Comparison of ENCODE assay signal across 8 mouse cellular contexts in genomic region chr11:50371399-50371841, GRCm38 (mm10). TPM values are rescaled to one million over a fixed set of nuclear protein-coding genes. Genes with fewer than 3 reads are reported as not detected.
DNase-seq lines count a peak whose midpoint lies in the region; ATAC-seq and TF ChIP-seq lines count a peak whose summit lies in the region.

No protein-coding gene starts in this region.

- peaks cover 2% of the 10 kb centered on the region; the same call in 1 of the 2 replicates for H3K4me1 ChIP-seq in cortical plate, adult 2 months (ENCODE audit: control insufficient read depth, insufficient read depth, low read length)
- peaks cover 9% of the 10 kb centered on the region for H3K4me1 ChIP-seq in liver, embryonic 16.5 days (ENCODE audit: control insufficient read depth, low read depth, low read length)
- 0 out of 2 replicates have a peak, but pooled peaks cover 2% of the 10 kb centered on the region for H3K4me1 ChIP-seq in neural tube, embryonic 11.5 days (ENCODE audit: control insufficient read depth, insufficient read depth, low read length)
- H3K4me1 ChIP-seq in testis, adult 2 months (ENCODE audit: control insufficient read depth, insufficient read depth, low read length): peaks cover 16% of the 10 kb centered on the region

- peak overlapping the region; percentile 72 for H3K9ac ChIP-seq in liver, embryonic 16.5 days (ENCODE audit: low read depth, low read length)
- peak overlapping the region; percentile 51 for H3K9ac ChIP-seq in neural tube, embryonic 11.5 days (ENCODE audit: low read length)

- peak overlapping the region; percentile 72 for H3K4me2 ChIP-seq in liver, embryonic 16.5 days (ENCODE audit: low read depth, low read length)
- H3K4me2 ChIP-seq in neural tube, embryonic 11.5 days (ENCODE audit: low read depth): peak overlapping the region; percentile 52

- no peaks in the 10 kb centered on the region for H3K27me3 ChIP-seq in liver, embryonic 16.5 days (ENCODE audit: control insufficient read depth, insufficient read depth, low read depth, low read length)
- H3K27me3 ChIP-seq in neural tube, embryonic 11.5 days (ENCODE audit: control insufficient read depth, insufficient read depth, low read length): no peaks in the 10 kb centered on the region
- no peaks in the 10 kb centered on the region for H3K27me3 ChIP-seq in testis, adult 2 months (ENCODE audit: control insufficient read depth, insufficient read depth, low read length)

- peak overlapping the region; percentile 42 for H3K4me3 ChIP-seq in cortical plate, adult 2 months (ENCODE audit: insufficient read depth, low read length)
- H3K4me3 ChIP-seq in liver, embryonic 16.5 days (ENCODE audit: low read depth, low read length): peak overlapping the region; percentile 49
- H3K4me3 ChIP-seq in neural tube, embryonic 11.5 days (ENCODE audit: low read depth, low read length): peak overlapping the region; percentile 26
- H3K4me3 ChIP-seq in testis, adult 2 months (ENCODE audit: control insufficient read depth, low read depth, low read length): peak overlapping the region; percentile 93

- no peaks in the 10 kb centered on the region for H3K9me3 ChIP-seq in liver, embryonic 16.5 days (replicated peaks; ENCODE audit: control insufficient read depth, low read length)
- no peaks in the 10 kb centered on the region for H3K9me3 ChIP-seq in neural tube, embryonic 11.5 days (ENCODE audit: control insufficient read depth, low read length)

- DNase-seq in A20 (ENCODE audit: low read depth, low spot score): peak; percentile 87
- peak; percentile 31 for DNase-seq in gastrocnemius, postnatal 25 days
- peak; percentile 69 for DNase-seq in kidney, adult 18-20 months
- peak; percentile 81 for DNase-seq in neural tube, embryonic 11.5 days (ENCODE audit: low spot score)

- peak; percentile 33; the same call in 1 of the 2 replicates for TF ChIP-seq CTCF in cortical plate, adult 2 months (IDR thresholded peaks at IDR 0.05; ENCODE audit: extremely low read depth, insufficient read depth, low read length)
- no peak; the same call in 1 of the 2 replicates for TF ChIP-seq CTCF in testis, adult 2 months (IDR thresholded peaks at IDR 0.05; ENCODE audit: control insufficient read depth, insufficient read depth, insufficient replicate concordance, low read depth, low read length)

- no peaks in the 10 kb centered on the region for H3K36me3 ChIP-seq in liver, embryonic 16.5 days (ENCODE audit: control insufficient read depth, insufficient read depth)
- H3K36me3 ChIP-seq in neural tube, embryonic 11.5 days (ENCODE audit: control insufficient read depth, insufficient read depth, low read length): no peaks in the 10 kb centered on the region
- H3K36me3 ChIP-seq in testis, adult 2 months (ENCODE audit: control insufficient read depth, insufficient read depth, low read length): no peaks in the 10 kb centered on the region

- H3K27ac ChIP-seq in cortical plate, adult 2 months (ENCODE audit: insufficient read depth, low read length): no peak overlapping the region
- no peak overlapping the region for H3K27ac ChIP-seq in liver, embryonic 16.5 days (ENCODE audit: low read length)
- no peak overlapping the region for H3K27ac ChIP-seq in neural tube, embryonic 11.5 days (ENCODE audit: low read depth, low read length)
- H3K27ac ChIP-seq in testis, adult 2 months (ENCODE audit: control insufficient read depth, insufficient read depth, low read depth, low read length): peak overlapping the region; percentile 51

- 2% methylated on average over 18 of the region's 18 CpGs for WGBS in liver, embryonic 16.5 days (ENCODE audit: insufficient replicate concordance)
- 2% methylated on average over 18 of the region's 18 CpGs for WGBS in neural tube, embryonic 11.5 days

- peak; percentile 61; the same call in 1 of the 2 replicates for TF ChIP-seq POLR2A in cortical plate, adult 2 months (IDR thresholded peaks at IDR 0.05; ENCODE audit: extremely low read depth, insufficient read depth, low read length)
- TF ChIP-seq POLR2A in testis, adult 2 months (IDR thresholded peaks at IDR 0.05; ENCODE audit: control insufficient read depth, low read depth, low read length): 0 out of 2 replicates have a peak, but pooled peaks have one; percentile 45

- ATAC-seq in activated CD4-positive, CD25-positive, alpha-beta regulatory T cell, adult 4 months: peak; percentile 63
- ATAC-seq in liver, embryonic 16.5 days (ENCODE audit: low read depth): peak; percentile 50; the same call in 1 of the 2 replicates
- ATAC-seq in neural tube, embryonic 11.5 days (ENCODE audit: insufficient read depth, low FRiP score, low TSS enrichment): peak; percentile 49

RNA-seq across cellular contexts. Expression of gene Hnrnph1, which starts 5.4 kb away (rescaled TPM):
- 100 to 1,000 TPM; 148 to 177 TPM for polyA plus RNA-seq in activated CD4-positive, CD25-positive, alpha-beta regulatory T cell, adult 4 months (2017; shearing (Covaris generic))
- polyA plus RNA-seq in cortical plate, adult 2 months (2012; rRNA removed): 227 and 311 TPM in 2 replicates
- 10 to 100 TPM; 79.5 to 83.6 TPM for total RNA-seq in gastrocnemius, postnatal 25 days (2021)
- polyA plus RNA-seq in liver, embryonic 16.5 days (2015; fragmentation: Nextera tagmentation; extraction: Ambion mirVana): 93.6 and 95.8 TPM in 2 replicates
- 840 and 876 TPM in 2 replicates for polyA plus RNA-seq in neural tube, embryonic 11.5 days (2014; fragmentation: Nextera tagmentation; extraction: Ambion mirVana)
- polyA plus RNA-seq in testis, adult 2 months (2012; rRNA removed): 112 and 154 TPM in 2 replicates

RNA-seq across cellular contexts. Expression of gene Cby3, which starts 17.2 kb away (rescaled TPM):
- polyA plus RNA-seq in activated CD4-positive, CD25-positive, alpha-beta regulatory T cell, adult 4 months (2017; shearing (Covaris generic)): not detected
- 0.53 and 0.71 TPM in 2 replicates for polyA plus RNA-seq in cortical plate, adult 2 months (2012; rRNA removed)
- not detected for total RNA-seq in gastrocnemius, postnatal 25 days (2021)
- not detected in 2 replicates for polyA plus RNA-seq in liver, embryonic 16.5 days (2015; fragmentation: Nextera tagmentation; extraction: Ambion mirVana)
- polyA plus RNA-seq in neural tube, embryonic 11.5 days (2014; fragmentation: Nextera tagmentation; extraction: Ambion mirVana): not detected in 2 replicates
- 112 and 129 TPM in 2 replicates for polyA plus RNA-seq in testis, adult 2 months (2012; rRNA removed)

RNA-seq across cellular contexts. Expression of gene Canx, which starts 45.9 kb away (rescaled TPM):
- polyA plus RNA-seq in activated CD4-positive, CD25-positive, alpha-beta regulatory T cell, adult 4 months (2017; shearing (Covaris generic)): 100 to 1,000 TPM; 179 to 210 TPM
- polyA plus RNA-seq in cortical plate, adult 2 months (2012; rRNA removed): 229 and 257 TPM in 2 replicates
- total RNA-seq in gastrocnemius, postnatal 25 days (2021): 100 to 1,000 TPM in 1 of 2 experiments, 10 to 100 TPM in 1; 98.6 to 108 TPM
- 172 and 184 TPM in 2 replicates for polyA plus RNA-seq in liver, embryonic 16.5 days (2015; fragmentation: Nextera tagmentation; extraction: Ambion mirVana)
- 240 and 252 TPM in 2 replicates for polyA plus RNA-seq in neural tube, embryonic 11.5 days (2014; fragmentation: Nextera tagmentation; extraction: Ambion mirVana)
- 41.5 and 58.3 TPM in 2 replicates for polyA plus RNA-seq in testis, adult 2 months (2012; rRNA removed)

RNA-seq across cellular contexts. Expression of gene Rufy1, which starts 59.5 kb away (rescaled TPM):
- polyA plus RNA-seq in activated CD4-positive, CD25-positive, alpha-beta regulatory T cell, adult 4 months (2017; shearing (Covaris generic)): 10 to 100 TPM in 1 of 2 experiments, 1 to 10 TPM in 1; 9.5 to 10.2 TPM
- polyA plus RNA-seq in cortical plate, adult 2 months (2012; rRNA removed): 36.4 and 37.5 TPM in 2 replicates
- total RNA-seq in gastrocnemius, postnatal 25 days (2021): 10 to 100 TPM; 17.9 to 21.6 TPM
- 6.0 and 8.4 TPM in 2 replicates for polyA plus RNA-seq in liver, embryonic 16.5 days (2015; fragmentation: Nextera tagmentation; extraction: Ambion mirVana)
- 26.0 and 28.0 TPM in 2 replicates for polyA plus RNA-seq in neural tube, embryonic 11.5 days (2014; fragmentation: Nextera tagmentation; extraction: Ambion mirVana)
- polyA plus RNA-seq in testis, adult 2 months (2012; rRNA removed): 5.7 and 6.4 TPM in 2 replicates

Comparison
In these comparisons a context has a peak if more than half of its experiments do, and no peak if none do; other contexts are left out.
1. DNase-seq: peak in every context shown above with its lines; median percentile 87 in A20; 81 in neural tube, embryonic 11.5 days; 69 in kidney, adult 18-20 months; 31 in gastrocnemius, postnatal 25 days.
2. H3K4me3 ChIP-seq: peak in every context shown above with its lines; median percentile 93 in testis, adult 2 months; 49 in liver, embryonic 16.5 days; 42 in cortical plate, adult 2 months; 26 in neural tube, embryonic 11.5 days.
3. RNA of gene Cby3, which starts 17.2 kb away (polyA plus RNA-seq): 112 to 129 TPM in testis, adult 2 months; 0.53 to 0.71 TPM in cortical plate, adult 2 months, not detected in liver, embryonic 16.5 days, not detected in activated CD4-positive, CD25-positive, alpha-beta regulatory T cell, adult 4 months and not detected in neural tube, embryonic 11.5 days; every median in the first group is over 10 times any median in the second.
4. Peak in every context shown above with its lines, with median percentiles within 50 percentile points of each other: ATAC-seq.